ENCODE assay signal across 25 mouse cellular contexts in the genomic region with DNA sequence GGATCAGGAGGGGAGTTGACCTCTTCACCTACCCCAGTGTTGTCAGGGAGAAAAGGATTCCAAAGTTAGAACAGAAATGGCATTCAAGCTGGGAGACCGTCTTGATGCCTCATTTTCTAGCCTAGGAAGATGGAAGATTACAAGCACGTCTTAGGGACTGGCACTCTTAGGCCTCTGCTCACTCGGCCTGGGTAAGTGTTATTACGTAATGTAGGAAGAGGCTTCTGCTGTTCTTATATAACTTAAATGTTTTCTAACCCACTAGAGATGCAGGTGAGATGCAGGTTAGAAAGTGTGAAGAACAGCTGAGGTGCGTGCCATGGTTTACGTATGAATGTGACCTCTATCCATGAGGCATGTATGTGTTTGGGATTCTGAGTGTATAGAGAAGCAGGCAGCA. TPM values are rescaled to one million over a fixed set of nuclear protein-coding genes. Genes with fewer than 3 reads are reported as not detected.
"Had no signal": no experiment of that assay in that cellular context is flagged by ENCODE, and none has a peak within 500 bp of the region (broad histone marks: within the 10 kb centered on the region; RNA-seq: fewer than 3 reads in every experiment).

No protein-coding gene starts in this region.

- ATAC-seq: forebrain, postnatal 0 days; hindbrain, postnatal 0 days; intestine, embryonic 16.5 days had no signal

- H3K9ac ChIP-seq: forebrain, postnatal 0 days; heart, embryonic 12.5 days; hindbrain, embryonic 13.5 days; hindbrain, embryonic 15.5 days; kidney, embryonic 15.5 days; limb, embryonic 13.5 days; limb, embryonic 15.5 days had no signal

- H3K9me3 ChIP-seq: heart, embryonic 10.5 days; heart, embryonic 12.5 days; hindbrain, embryonic 13.5 days; hindbrain, embryonic 15.5 days; kidney, embryonic 15.5 days; limb, embryonic 13.5 days; limb, embryonic 15.5 days had no signal

- DNase-seq: forebrain, postnatal 0 days; gastrocnemius, postnatal 14 days; gastrocnemius, postnatal 36 days; heart, adult 18-20 months; heart, postnatal 10 days; heart, postnatal 36 days; kidney, adult 11 months; kidney, adult 2 months; kidney, adult 9 months; kidney, postnatal 14 days; kidney, postnatal 36 days; layer of hippocampus, adult 9-11 months; layer of hippocampus, postnatal 36 days; left cerebral cortex, postnatal 4 days had no signal

- H3K27ac ChIP-seq: heart, embryonic 10.5 days; hindbrain, embryonic 13.5 days; hindbrain, embryonic 15.5 days; hindbrain, postnatal 0 days; kidney, embryonic 15.5 days; kidney, postnatal 0 days; limb, embryonic 13.5 days; limb, embryonic 15.5 days had no signal

- H3K4me2 ChIP-seq: heart, embryonic 12.5 days; hindbrain, embryonic 13.5 days; hindbrain, embryonic 15.5 days; kidney, embryonic 15.5 days; limb, embryonic 13.5 days; limb, embryonic 15.5 days had no signal

- H3K4me1 ChIP-seq: heart, embryonic 10.5 days; heart, embryonic 12.5 days; hindbrain, embryonic 15.5 days; kidney, embryonic 15.5 days; limb, embryonic 13.5 days; limb, embryonic 15.5 days had no signal

- H3K27me3 ChIP-seq: heart, embryonic 12.5 days; hindbrain, embryonic 13.5 days; hindbrain, embryonic 15.5 days; kidney, embryonic 15.5 days; limb, embryonic 13.5 days; limb, embryonic 15.5 days had no signal

- H3K4me3 ChIP-seq: heart, embryonic 10.5 days; heart, embryonic 12.5 days; hindbrain, embryonic 13.5 days; hindbrain, embryonic 15.5 days; kidney, embryonic 15.5 days; limb, embryonic 13.5 days; limb, embryonic 15.5 days had no signal

RNA-seq across cellular contexts. Expression of gene Gpr176, which starts 55.1 kb away (rescaled TPM):
- total RNA-seq: gastrocnemius, postnatal 36 days; hematopoietic stem cell, adult 5-6 weeks had no signal
